Mouse (Mus musculus): ENCODE data around the gene Sltm.
"Not testable (repeated sequence)": the region's sequence is repeated elsewhere in the genome, so short reads cannot be mapped to it uniquely, and the experiment has no call there.

GRCm38 (mm10) chr9:70546576-70546975 lies 4.0 kb downstream of the Sltm start:
- TF ChIP-seq POLR2A (IDR thresholded peaks at IDR 0.05; ENCODE audit: control insufficient read depth in 1 of 2, insufficient read depth in 1 of 2, low read depth in 1 of 2, low read length in 2 of 2, poor library complexity in 1 of 2); CTCF (IDR thresholded peaks at IDR 0.05 in 2 of 3, conservative IDR thresholded peaks at IDR 0.05 in 1 of 3; ENCODE audit: control insufficient read depth in 1 of 3, insufficient read depth in 1 of 3, low read depth in 2 of 3, low read length in 3 of 3, poor library complexity in 1 of 3, severe bottlenecking in 1 of 3); ZMIZ1 (IDR thresholded peaks at IDR 0.05; ENCODE audit: low read depth, low read length); TCF12 (IDR thresholded peaks at IDR 0.05; ENCODE audit: low read depth, low read length); ELF1 (IDR thresholded peaks at IDR 0.05; ENCODE audit: low read depth, low read length); EP300 (IDR thresholded peaks at IDR 0.05; ENCODE audit: low read depth in 1 of 2, low read length in 2 of 2); POLR2AphosphoS5 (IDR thresholded peaks at IDR 0.05; ENCODE audit: borderline replicate concordance, low read depth, low read length); TAL1 (IDR thresholded peaks at IDR 0.05; ENCODE audit: low read length); MYB (IDR thresholded peaks at IDR 0.05; ENCODE audit: low read depth, low read length); ETS1 (IDR thresholded peaks at IDR 0.05; ENCODE audit: low read depth, low read length): not testable (repeated sequence)
